Mouse (Mus musculus): Measurements from ENCODE around the gene Arvcf. TPM values are rescaled to one million over a fixed set of nuclear protein-coding genes. Genes with fewer than 3 reads are reported as not detected.

Gene Arvcf
- total and polyA plus RNA-seq, 2 experiments from 2014 or later: 48.9 to 168 TPM

DNA sequence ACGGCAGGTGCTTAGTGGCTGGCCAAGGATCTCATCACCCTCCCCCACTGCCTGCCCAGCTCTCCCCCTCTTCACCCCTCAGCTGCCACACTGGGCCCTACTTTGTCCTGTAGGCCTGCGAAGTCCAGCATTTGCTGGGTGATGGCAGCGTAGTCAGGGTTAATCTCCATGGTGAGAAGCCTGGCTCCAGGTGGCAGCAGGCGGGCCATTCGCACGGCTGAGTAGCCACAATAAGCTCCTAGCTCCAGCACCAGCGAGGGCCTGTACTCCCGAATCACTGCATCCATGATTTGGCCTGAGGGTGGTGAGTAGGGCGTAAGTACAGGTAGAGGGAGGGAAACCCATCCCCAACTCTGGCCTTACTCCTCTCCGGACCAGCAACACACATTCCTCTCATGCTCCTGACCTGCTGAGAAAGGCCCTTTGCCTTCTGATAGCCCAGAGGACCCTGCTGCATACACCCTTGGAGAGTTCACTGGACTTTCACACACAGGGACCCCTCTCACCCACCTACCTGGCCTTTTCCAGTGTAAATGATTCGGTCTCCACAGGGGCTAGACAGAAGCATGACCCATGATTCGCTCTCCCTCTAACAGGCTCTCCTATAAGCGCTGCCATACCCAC is 63.2 kb downstream of the Arvcf start:
- H3K9ac ChIP-seq (replicated peaks; ENCODE audit: low read length): no peak overlapping the region
- H3K27ac ChIP-seq: peak overlapping the region; percentile 22; the same call in 1 of the 2 replicates
- H3K36me3 ChIP-seq (ENCODE audit: insufficient read depth, low read length): 0 out of 2 replicates have a peak, but pooled peaks cover 4% of the 10 kb centered on the region
- WGBS: 43% methylated on average over 13 of the region's 13 CpGs
- H3K27me3 ChIP-seq (ENCODE audit: insufficient read depth, low read length): no peaks in the 10 kb centered on the region
- no peak for TF ChIP-seq CTCF (IDR thresholded peaks at IDR 0.05; ENCODE audit: low read depth)
- H3K4me3 ChIP-seq (ENCODE audit: low read length): no peak overlapping the region
- H3K4me1 ChIP-seq (ENCODE audit: insufficient read depth, low read length): peaks cover 12% of the 10 kb centered on the region
- DNase-seq (ENCODE audit: low spot score) (peak; percentile 62), ATAC-seq (peak; percentile 7; the same call in 1 of the 2 replicates)
- H3K4me2 ChIP-seq (ENCODE audit: low read depth, low read length): no peak overlapping the region
- no peaks in the 10 kb centered on the region for H3K9me3 ChIP-seq (ENCODE audit: low read length)

DNA sequence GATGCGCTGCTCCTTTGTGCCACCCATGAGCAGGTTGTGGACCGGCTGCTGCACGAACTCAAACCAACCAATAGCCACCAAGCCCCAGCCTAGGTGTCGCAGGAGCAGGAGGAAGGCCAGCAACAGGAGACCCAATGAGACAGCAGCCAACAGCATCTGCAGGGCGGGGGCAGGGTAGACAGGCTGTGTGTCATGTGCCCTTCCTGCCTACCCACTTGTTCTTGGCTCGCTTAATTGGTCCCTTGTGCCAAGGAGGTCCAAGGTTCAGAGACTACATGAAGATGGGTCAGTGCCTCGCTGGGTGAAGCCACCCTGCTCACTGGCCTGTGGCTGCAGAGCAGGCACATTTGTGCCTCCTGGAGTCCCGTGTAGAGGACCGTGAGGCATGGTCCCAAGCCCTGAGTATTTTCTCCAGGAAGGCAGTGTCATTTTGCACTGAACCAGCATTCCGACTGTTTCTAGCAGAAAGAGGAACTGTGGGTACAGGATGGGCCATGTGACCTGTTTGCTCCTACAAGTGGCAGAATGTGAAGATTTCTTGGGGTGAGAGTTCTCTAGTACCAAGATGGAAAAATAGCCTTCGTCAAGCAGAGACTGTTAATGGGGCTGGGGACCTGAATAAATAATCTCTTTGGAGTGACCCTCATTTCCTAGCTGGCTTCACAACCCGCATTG is 64.0 kb downstream of the Arvcf start:
- Histone ChIP-seq H3K27ac (peak overlapping the region; percentile 22; the same call in 1 of the 2 replicates), H3K27me3 (ENCODE audit: insufficient read depth, low read length) (no peaks in the 10 kb centered on the region), H3K9ac (replicated peaks; ENCODE audit: low read length) (no peak overlapping the region), H3K9me3 (ENCODE audit: low read length) (no peaks in the 10 kb centered on the region), H3K4me3 (ENCODE audit: low read length) (no peak overlapping the region), H3K36me3 (ENCODE audit: insufficient read depth, low read length) (0 out of 2 replicates have a peak, but pooled peaks cover 4% of the 10 kb centered on the region), H3K4me2 (ENCODE audit: low read depth, low read length) (no peak overlapping the region), H3K4me1 (ENCODE audit: insufficient read depth, low read length) (peaks cover 12% of the 10 kb centered on the region)
- DNase-seq (ENCODE audit: low spot score) (peak; percentile 52), ATAC-seq (peak; percentile 41; the same call in 1 of the 2 replicates)
- no peak for TF ChIP-seq CTCF (IDR thresholded peaks at IDR 0.05; ENCODE audit: low read depth)
- 70% methylated on average over 12 of the region's 12 CpGs for WGBS

DNA sequence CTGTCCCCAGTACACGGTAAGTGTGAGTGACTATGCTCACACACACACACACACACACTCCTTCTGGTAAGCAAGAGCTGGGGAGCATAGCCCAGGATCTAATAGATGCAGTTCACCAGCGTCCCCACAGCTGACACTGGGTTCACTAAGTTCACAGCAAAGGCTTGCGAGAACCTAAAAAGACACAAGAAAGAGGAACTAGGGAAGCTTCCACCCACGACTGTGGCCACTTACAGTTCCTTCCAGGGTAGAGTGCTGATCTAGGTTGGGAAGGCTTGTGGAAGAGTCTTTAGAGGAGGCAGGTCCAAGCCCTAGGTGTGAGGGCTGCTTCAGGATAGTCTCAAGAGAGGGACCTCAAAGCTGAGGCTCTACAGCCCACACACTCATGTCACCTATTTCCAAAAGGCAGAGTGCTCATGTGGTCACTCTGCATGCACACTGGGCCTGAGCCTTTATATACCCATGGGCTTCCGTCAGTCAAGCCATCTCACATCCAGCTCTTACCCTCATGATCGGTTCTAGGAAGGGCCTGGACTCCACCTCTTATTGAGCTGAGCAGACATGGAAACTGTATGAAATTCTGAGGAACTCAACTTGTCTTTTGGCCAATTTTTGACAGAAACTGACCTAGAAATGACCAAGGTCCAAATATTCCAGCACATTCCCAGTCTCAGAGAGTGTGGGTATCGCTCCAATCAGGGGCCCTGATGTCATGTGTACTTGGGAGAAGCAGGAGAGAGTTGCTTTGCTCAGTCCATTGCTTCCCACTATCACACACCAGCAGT is 65.2 kb downstream of the Arvcf start:
- H3K9ac ChIP-seq (replicated peaks; ENCODE audit: low read length): no peak overlapping the region
- DNase-seq (ENCODE audit: low spot score) (no peak), ATAC-seq (no peak)
- H3K4me2 ChIP-seq (ENCODE audit: low read depth, low read length): no peak overlapping the region
- WGBS: 87% methylated on average over 7 of the region's 7 CpGs
- H3K27ac ChIP-seq: no peak overlapping the region
- no peak overlapping the region for H3K4me3 ChIP-seq (ENCODE audit: low read length)
- H3K4me1 ChIP-seq (ENCODE audit: insufficient read depth, low read length): peaks cover 12% of the 10 kb centered on the region
- peaks cover 6% of the 10 kb centered on the region; the same call in 1 of the 2 replicates for H3K36me3 ChIP-seq (ENCODE audit: insufficient read depth, low read length)
- no peaks in the 10 kb centered on the region for H3K9me3 ChIP-seq (ENCODE audit: low read length)
- H3K27me3 ChIP-seq (ENCODE audit: insufficient read depth, low read length): no peaks in the 10 kb centered on the region
- no peak for TF ChIP-seq CTCF (IDR thresholded peaks at IDR 0.05; ENCODE audit: low read depth)

DNA sequence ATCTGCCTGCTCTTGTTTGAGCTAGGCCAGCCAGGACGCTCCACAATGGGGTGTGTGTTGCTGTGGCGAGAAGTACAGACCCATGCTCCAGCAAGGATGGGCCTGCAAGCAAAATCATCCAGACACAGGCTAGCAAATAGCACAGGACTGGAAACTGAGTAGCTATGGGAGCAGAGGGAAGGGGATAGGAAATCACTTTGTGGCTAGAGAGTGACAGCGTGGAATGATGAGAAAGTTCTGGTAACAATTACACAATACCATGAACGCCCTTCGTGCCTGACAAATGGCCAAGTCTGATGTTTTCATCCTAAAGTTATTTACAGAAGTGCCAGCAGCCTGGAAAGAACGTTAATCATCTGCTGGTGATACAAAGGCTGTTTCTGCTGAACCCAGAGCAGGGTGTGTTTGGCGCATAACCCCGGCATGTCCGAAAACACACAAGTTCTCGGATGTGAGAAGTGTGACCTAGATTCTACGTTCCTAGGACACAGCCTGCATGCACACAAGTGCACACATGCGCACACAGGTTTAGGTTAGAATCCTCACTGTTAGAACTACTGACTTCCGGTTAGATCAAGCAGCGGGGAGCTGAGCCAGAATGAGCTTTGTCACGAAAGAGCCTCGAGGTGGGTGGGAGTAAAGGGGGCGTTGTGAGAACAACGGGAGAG is 68.2 kb downstream of the Arvcf start:
- H3K9me3 ChIP-seq (ENCODE audit: low read length): no peaks in the 10 kb centered on the region
- ATAC-seq: peak; percentile 64
- WGBS: 52% methylated on average over 18 of the region's 18 CpGs
- H3K4me2 ChIP-seq (ENCODE audit: low read depth, low read length): no peak overlapping the region
- 0 out of 2 replicates have a peak overlapping the region, but pooled peaks have one; percentile 24 for H3K9ac ChIP-seq (replicated peaks; ENCODE audit: low read length)
- H3K4me1 ChIP-seq (ENCODE audit: insufficient read depth, low read length): peaks cover 6% of the 10 kb centered on the region
- DNase-seq (ENCODE audit: low spot score): peak; percentile 30
- H3K27ac ChIP-seq: peak overlapping the region; percentile 59
- no peaks in the 10 kb centered on the region for H3K27me3 ChIP-seq (ENCODE audit: insufficient read depth, low read length)
- no peak for TF ChIP-seq CTCF (IDR thresholded peaks at IDR 0.05; ENCODE audit: low read depth)
- H3K4me3 ChIP-seq (ENCODE audit: low read length): no peak overlapping the region
- peaks cover 5% of the 10 kb centered on the region; the same call in 1 of the 2 replicates for H3K36me3 ChIP-seq (ENCODE audit: insufficient read depth, low read length)

DNA sequence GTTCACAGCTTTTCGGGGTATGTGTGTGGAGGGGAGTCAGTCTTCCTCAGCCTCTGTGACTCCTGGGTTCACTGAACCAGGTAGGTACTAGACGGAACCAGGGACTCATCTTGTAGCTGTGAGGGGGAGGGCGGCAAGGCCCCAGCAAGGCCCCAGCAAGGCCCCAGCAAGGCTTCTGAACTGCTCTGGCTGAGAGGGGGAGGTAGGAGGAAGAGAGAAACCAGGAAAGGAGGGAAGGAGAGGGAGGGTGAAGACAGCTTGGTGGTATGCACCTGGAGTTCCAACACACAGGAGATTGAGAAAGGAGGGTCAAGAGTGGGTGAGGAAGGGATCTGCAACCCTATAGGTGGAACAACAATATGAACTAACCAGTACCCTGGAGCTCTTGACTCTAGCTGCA is 68.9 kb downstream of the Arvcf start:
- 72% methylated on average over 3 of the region's 3 CpGs for WGBS
- DNase-seq (ENCODE audit: low spot score): no peak
- H3K4me3 ChIP-seq (ENCODE audit: low read length): no peak overlapping the region
- no peak for TF ChIP-seq CTCF (IDR thresholded peaks at IDR 0.05; ENCODE audit: low read depth)
- H3K27ac ChIP-seq: peak overlapping the region; percentile 59; the same call in 1 of the 2 replicates
- 0 out of 2 replicates have a peak overlapping the region, but pooled peaks have one; percentile 24 for H3K9ac ChIP-seq (replicated peaks; ENCODE audit: low read length)
- H3K4me1 ChIP-seq (ENCODE audit: insufficient read depth, low read length): no peaks in the 10 kb centered on the region; the same call in 1 of the 2 replicates
- no peak overlapping the region for H3K4me2 ChIP-seq (ENCODE audit: low read depth, low read length)
- H3K9me3 ChIP-seq (ENCODE audit: low read length): no peaks in the 10 kb centered on the region
- no peaks in the 10 kb centered on the region for H3K27me3 ChIP-seq (ENCODE audit: insufficient read depth, low read length)
- no peak for ATAC-seq
- peaks cover 5% of the 10 kb centered on the region; the same call in 1 of the 2 replicates for H3K36me3 ChIP-seq (ENCODE audit: insufficient read depth, low read length)

DNA sequence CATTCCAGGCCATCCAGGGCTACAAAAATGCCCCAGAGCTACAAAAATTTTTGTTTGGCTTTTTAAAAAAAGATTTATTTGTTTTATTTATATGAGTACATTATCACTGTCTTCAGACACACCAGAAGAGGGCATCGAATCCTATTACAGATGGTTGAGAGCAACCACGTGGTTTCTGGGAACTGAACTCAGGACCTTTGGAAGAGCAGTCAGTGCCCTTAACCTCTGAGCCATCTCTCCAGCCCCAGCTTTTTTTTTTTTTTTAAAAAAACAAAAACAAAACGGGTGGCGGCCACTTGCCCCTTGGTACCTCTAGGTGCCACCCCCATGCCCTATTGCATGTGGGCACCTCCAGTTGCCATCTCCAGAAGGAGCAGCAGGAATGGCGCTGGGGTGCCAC is 69.5 kb downstream of the Arvcf start:
- Histone ChIP-seq H3K36me3 (ENCODE audit: insufficient read depth, low read length) (peaks cover 5% of the 10 kb centered on the region; the same call in 1 of the 2 replicates), H3K9ac (replicated peaks; ENCODE audit: low read length) (no peak overlapping the region), H3K4me3 (ENCODE audit: low read length) (no peak overlapping the region), H3K27ac (no peak overlapping the region), H3K27me3 (ENCODE audit: insufficient read depth, low read length) (no peaks in the 10 kb centered on the region), H3K4me2 (ENCODE audit: low read depth, low read length) (no peak overlapping the region), H3K4me1 (ENCODE audit: insufficient read depth, low read length) (no peaks in the 10 kb centered on the region; the same call in 1 of the 2 replicates), H3K9me3 (ENCODE audit: low read length) (no peaks in the 10 kb centered on the region)
- no peak for DNase-seq (ENCODE audit: low spot score)
- 96% methylated on average over 5 of the region's 5 CpGs for WGBS
- TF ChIP-seq CTCF (IDR thresholded peaks at IDR 0.05; ENCODE audit: low read depth): no peak
- ATAC-seq: no peak

Measured in hindbrain, postnatal 0 days (tissue).